Mouse (Mus musculus): ENCODE measurements at regions not wholly inside any gene's neighbourhood (a gene's known extent, or its start where the extent isn't known, plus 50 kb on each side); places are given as distances from the start of the nearest gene placed in this dataset.

- no peak for DNase-seq
These were observed 55.4 kb downstream of the Uncx start for GRCm38 (mm10) chr5:139598715-139599114.

- DNase-seq, result peak; percentile 69
These were observed 56.1 kb downstream of the Uncx start for GRCm38 (mm10) chr5:139599191-139599937.

- DNase-seq, result no peak
These were observed 56.9 kb downstream of the Uncx start for GRCm38 (mm10) chr5:139600213-139600612.

- no peak for DNase-seq
These were observed 59.6 kb downstream of the Uncx start for GRCm38 (mm10) chr5:139602860-139603259.

GRCm38 (mm10) chr5:139603535-139603934 lies 60.2 kb downstream of the Uncx start:
- DNase-seq, result no peak

- no peak for DNase-seq
These were observed 61.0 kb downstream of the Uncx start for GRCm38 (mm10) chr5:139604327-139604726.

GRCm38 (mm10) chr5:139610610-139611520 lies 67.6 kb downstream of the Uncx start:
- DNase-seq, result peak; percentile 55

GRCm38 (mm10) chr5:139612224-139612623 lies 68.9 kb downstream of the Uncx start:
- no peak for DNase-seq

GRCm38 (mm10) chr5:139612676-139613075 lies 69.4 kb downstream of the Uncx start:
- DNase-seq, result no peak

GRCm38 (mm10) chr5:139613601-139614000 lies 70.3 kb downstream of the Uncx start:
- no peak for DNase-seq

- no peak for DNase-seq
These were observed 76.2 kb downstream of the Uncx start for GRCm38 (mm10) chr5:139619301-139620161.

- DNase-seq, result peak; percentile 94
These were observed 82.7 kb downstream of the Uncx start for GRCm38 (mm10) chr5:139625871-139626460.

GRCm38 (mm10) chr5:139627552-139627951 lies 84.3 kb downstream of the Uncx start:
- no peak for DNase-seq

- no peak for DNase-seq
These were observed 93.7 kb downstream of the Uncx start for GRCm38 (mm10) chr5:139637028-139637427.

GRCm38 (mm10) chr5:139640652-139641612 lies 95.2 kb downstream of the Micall2 start:
- DNase-seq, result no peak

GRCm38 (mm10) chr5:139644816-139645215 lies 91.3 kb downstream of the Micall2 start:
- DNase-seq, result no peak

GRCm38 (mm10) chr5:139651041-139651440 lies 85.1 kb downstream of the Micall2 start:
- DNase-seq, result no peak

All from retina, postnatal 1 day (tissue).